Mouse (Mus musculus): ENCODE results near the gene Hmces. TPM values are rescaled to one million over a fixed set of nuclear protein-coding genes. Genes with fewer than 3 reads are reported as not detected.

Gene Hmces
- polyA plus RNA-seq, 1 experiment from 2014 or later = 27.0 TPM

DNA sequence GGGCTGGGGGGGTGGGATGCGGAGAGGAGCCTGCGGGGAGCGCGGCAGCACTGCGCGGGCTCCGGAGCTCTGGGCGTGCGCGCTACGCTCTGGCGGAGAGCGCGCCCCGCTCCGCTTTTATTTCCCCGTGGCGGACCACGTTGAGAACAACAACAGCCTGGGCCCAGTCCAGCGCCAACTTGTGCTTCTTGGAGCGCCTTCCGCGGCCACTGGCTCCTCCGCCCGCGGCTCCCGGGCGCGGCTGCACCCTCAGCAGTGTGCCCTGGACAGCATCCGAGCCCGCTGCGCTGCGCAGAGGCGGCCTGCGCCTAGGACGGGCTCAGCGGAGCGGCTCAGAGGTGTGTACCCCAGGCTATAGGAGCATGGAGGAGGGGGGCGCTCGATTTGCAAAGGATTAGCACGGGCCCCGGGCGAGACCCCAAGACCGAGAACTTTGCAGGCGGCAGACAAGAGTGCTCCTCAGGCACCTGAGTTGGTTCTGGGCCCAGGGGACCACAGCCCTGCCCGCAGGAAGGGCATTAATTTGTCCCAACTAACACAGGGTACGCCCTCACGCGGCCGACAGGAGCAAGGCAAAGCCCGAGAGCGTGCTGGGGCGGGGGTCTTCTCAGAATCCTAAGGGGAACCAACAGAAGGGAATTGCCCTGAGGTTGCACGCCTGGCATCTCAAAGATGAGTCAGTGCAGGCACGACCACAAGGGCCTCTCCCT is 68.0 kb downstream of the Hmces start, which contains the start of gene H1fx:
Gene H1fx, minus strand, starts transcription at position 91 of the 710 bp plus-strand sequence.
- WGBS = 2% methylated on average over 46 of the region's 55 CpGs
- Histone ChIP-seq H3K9me3 (replicated peaks; ENCODE audit: control insufficient read depth, low read length) (no peaks in the 10 kb centered on the region), H3K27me3 (ENCODE audit: control insufficient read depth, insufficient read depth, low read length) (0 out of 2 replicates have a peak, but pooled peaks cover 2% of the 10 kb centered on the region), H3K27ac (ENCODE audit: low read length) (peak within 1 kb of the TSS; percentile 60), H3K36me3 (ENCODE audit: control insufficient read depth, insufficient read depth) (peaks cover 4% of the 10 kb centered on the region; the same call in 1 of the 2 replicates), H3K4me1 (ENCODE audit: control insufficient read depth, insufficient read depth, low read length) (peaks cover 12% of the 10 kb centered on the region), H3K4me2 (ENCODE audit: low read depth, low read length) (peak within 1 kb of the TSS; percentile 93), H3K9ac (ENCODE audit: low read length) (peak within 1 kb of the TSS; percentile 86), H3K4me3 (ENCODE audit: low read length) (peak within 1 kb of the TSS; percentile 70)
- ATAC-seq (replicated peaks; ENCODE audit: extremely low read depth, insufficient read depth, low FRiP score) = peak; percentile 82

DNA sequence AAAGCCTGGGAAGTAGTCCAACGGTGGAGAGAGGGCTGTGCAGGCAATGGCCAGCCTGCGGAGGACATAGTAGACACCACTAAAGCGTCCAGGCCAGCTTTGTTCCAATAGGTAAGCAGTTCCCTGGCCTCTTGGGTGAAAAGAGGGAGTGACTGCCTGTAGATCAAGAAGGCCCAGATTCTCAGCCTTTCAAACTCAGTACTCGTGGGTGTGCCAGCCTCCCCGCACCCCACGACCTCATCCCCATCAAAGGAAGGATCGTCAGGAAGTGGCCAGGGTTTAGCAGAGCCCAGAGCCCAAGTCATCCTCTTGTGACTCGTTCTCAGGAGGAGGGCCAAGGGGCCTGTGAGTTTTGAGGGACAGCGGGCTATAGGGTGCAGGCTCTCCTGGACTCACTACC is 68.8 kb downstream of the Hmces start:
- 68% methylated on average over 9 of the region's 9 CpGs for WGBS
- ATAC-seq (replicated peaks; ENCODE audit: extremely low read depth, insufficient read depth, low FRiP score) = no peak
- H3K27me3 ChIP-seq (ENCODE audit: control insufficient read depth, insufficient read depth, low read length) = 0 out of 2 replicates have a peak, but pooled peaks cover 2% of the 10 kb centered on the region
- H3K27ac ChIP-seq (ENCODE audit: low read length) = no peak overlapping the region
- H3K9me3 ChIP-seq (replicated peaks; ENCODE audit: control insufficient read depth, low read length) = no peaks in the 10 kb centered on the region
- peak overlapping the region; percentile 93 for H3K4me2 ChIP-seq (ENCODE audit: low read depth, low read length)
- no peak overlapping the region for H3K9ac ChIP-seq (ENCODE audit: low read length)
- H3K36me3 ChIP-seq (ENCODE audit: control insufficient read depth, insufficient read depth) = peaks cover 4% of the 10 kb centered on the region; the same call in 1 of the 2 replicates
- no peak overlapping the region; the same call in 1 of the 2 replicates for H3K4me3 ChIP-seq (ENCODE audit: low read length)
- H3K4me1 ChIP-seq (ENCODE audit: control insufficient read depth, insufficient read depth, low read length) = peaks cover 12% of the 10 kb centered on the region

Small RNAs within 50 kb of the gene (microRNA-seq; reads per million reads assigned to microRNA genes)
- gene Gm47286 = 0.98 reads per million

Other genes starting within 250 kb of the Hmces start
- gene Aplf, start 241.7 kb upstream of the Hmces start, polyA plus RNA-seq (2015; fragmentation: Nextera tagmentation; extraction: Ambion mirVana) = 7.2 and 7.9 TPM in 2 replicates
- gene Efcc1, start 183.1 kb upstream of the Hmces start, polyA plus RNA-seq (2015; fragmentation: Nextera tagmentation; extraction: Ambion mirVana) = 0.80 and 1.2 TPM in 2 replicates
- gene Gp9, start 135.9 kb upstream of the Hmces start, polyA plus RNA-seq (2015; fragmentation: Nextera tagmentation; extraction: Ambion mirVana) = 3.3 and 3.4 TPM in 2 replicates
- gene Rab43, start 101.8 kb upstream of the Hmces start, polyA plus RNA-seq (2015; fragmentation: Nextera tagmentation; extraction: Ambion mirVana) = 8.5 and 10.1 TPM in 2 replicates
- 2.4 and 2.6 TPM in 2 replicates for gene Gm45140, start 78.1 kb upstream of the Hmces start, polyA plus RNA-seq (2015; fragmentation: Nextera tagmentation; extraction: Ambion mirVana)
- 21.5 and 29.1 TPM in 2 replicates for gene Isy1, start 75.1 kb upstream of the Hmces start, polyA plus RNA-seq (2015; fragmentation: Nextera tagmentation; extraction: Ambion mirVana)
- 713 and 783 TPM in 2 replicates for gene Cnbp, start 62.8 kb upstream of the Hmces start, polyA plus RNA-seq (2015; fragmentation: Nextera tagmentation; extraction: Ambion mirVana)
- 116 and 117 TPM in 2 replicates for gene Copg1, start 26.1 kb upstream of the Hmces start, polyA plus RNA-seq (2015; fragmentation: Nextera tagmentation; extraction: Ambion mirVana)
- gene H1fx, start 67.7 kb downstream of the Hmces start, polyA plus RNA-seq (2015; fragmentation: Nextera tagmentation; extraction: Ambion mirVana) = 4.2 and 5.2 TPM in 2 replicates
- gene Rab7, start 131.3 kb downstream of the Hmces start, polyA plus RNA-seq (2015; fragmentation: Nextera tagmentation; extraction: Ambion mirVana) = 225 and 256 TPM in 2 replicates
- gene Rpn1, start 170.5 kb downstream of the Hmces start, polyA plus RNA-seq (2015; fragmentation: Nextera tagmentation; extraction: Ambion mirVana) = 182 and 197 TPM in 2 replicates